Mouse (Mus musculus) adrenal gland (tissue): ENCODE measurements at regions not wholly inside any gene's neighbourhood (a gene's known extent, or its start where the extent isn't known, plus 50 kb on each side); places are given as distances from the start of the nearest gene placed in this dataset.

Source experiments
- intact Hi-C: fragments of 180-260 bp; cut with DNase I; formaldehyde crosslinking; loops from one replicate; pipeline ENCODE4 v1.15.1; 2025
- microRNA-seq, 2 experiments: library from miRNA; unstranded; fragments of <30 nt; microRNA quantifications; one replicate each; pipeline ENCODE4; 2019

DNA sequence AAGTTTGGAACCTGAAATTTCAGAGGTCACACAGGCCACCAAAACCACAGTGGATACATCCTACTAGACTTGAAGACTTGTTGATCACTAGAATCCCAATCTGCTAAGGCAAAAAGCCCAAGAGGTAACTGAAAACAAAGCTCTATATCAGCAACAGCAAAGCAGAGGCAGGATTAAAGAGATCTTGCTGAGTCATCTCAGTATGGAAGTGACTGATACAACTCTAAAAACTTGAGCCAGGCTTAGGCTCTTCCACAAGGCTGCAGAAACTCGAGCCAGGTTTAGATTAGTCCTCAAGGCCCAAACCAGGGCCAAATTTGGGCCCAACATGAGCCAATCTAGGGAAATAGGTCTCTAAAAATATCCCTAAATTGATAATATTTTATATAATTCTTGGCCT, 56.2 kb downstream of the Speer3 start:
- intact Hi-C loops = no loop called here

GRCm38 (mm10) chr5:13880236-13880635, 88.8 kb downstream of the Speer3 start:
- intact Hi-C loops = loop anchor here (5.0 kb wide), 1 partner anchor 48 kb away; no protein-coding TSS in a partner anchor

DNA sequence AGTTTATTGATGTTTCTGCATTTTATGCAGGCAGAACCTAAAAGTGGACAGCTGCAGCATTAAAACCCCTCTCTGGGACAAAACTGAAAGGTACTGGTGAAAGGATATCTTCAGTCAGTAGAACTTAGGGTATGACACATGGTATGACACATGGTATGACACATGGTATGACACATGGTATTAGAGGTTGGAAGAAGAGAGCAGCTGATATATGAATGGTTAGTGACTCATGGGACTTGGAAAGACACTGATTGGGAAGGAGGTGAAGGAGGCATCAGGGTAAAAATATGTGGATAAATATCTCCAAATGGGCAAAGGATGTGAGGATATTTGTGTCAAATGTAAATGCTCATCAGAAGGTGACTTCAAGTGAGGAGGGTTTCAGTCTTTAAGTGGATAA, 97.0 kb downstream of the Speer3 start:
- intact Hi-C loops = no loop called here

GRCm38 (mm10) chr5:13908257-13908656, 116.8 kb upstream of the Sema3e start:
- intact Hi-C loops = no loop called here

DNA sequence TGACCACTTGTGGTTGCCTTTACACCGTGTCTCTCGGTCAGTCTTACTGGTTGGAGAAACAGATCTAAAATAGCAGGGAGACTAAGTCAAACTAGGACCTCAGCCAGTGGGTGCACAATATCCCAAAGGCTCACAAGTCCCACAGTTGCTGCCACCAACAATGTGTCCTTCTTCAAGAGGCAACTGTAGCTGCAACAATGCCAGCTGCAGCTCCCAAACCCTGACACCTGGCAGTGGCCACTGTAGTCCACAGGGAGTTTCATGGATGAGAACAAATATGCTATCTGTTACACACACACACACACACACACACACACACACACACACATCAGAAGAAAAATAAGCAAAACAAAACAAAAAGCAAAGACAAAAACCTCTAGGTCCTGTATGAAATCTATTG, 107.7 kb upstream of the Sema3e start:
- intact Hi-C loops = no loop called here

- intact Hi-C loops = no loop called here
Observed at GRCm38 (mm10) chr5:13922295-13922694, 102.8 kb upstream of the Sema3e start.

DNA sequence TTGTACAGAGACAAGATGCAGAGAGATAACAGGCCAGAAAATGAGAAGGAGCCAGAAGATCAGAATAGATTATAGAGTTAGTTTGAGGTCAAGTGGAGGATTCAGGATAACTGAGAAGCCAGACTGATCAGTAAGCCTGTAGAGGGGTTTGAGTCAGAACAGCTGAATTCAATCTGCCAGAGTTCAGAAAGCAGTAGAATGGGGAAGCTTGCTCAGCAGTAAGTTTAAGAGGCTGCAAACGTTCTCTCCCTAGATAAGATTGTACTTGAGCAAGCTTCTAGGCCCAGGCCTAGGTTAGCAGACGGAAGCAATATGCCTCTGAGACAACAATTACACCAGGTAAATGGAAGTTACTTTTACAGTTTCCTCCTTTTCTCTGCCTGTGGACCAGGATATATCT, 94.1 kb upstream of the Sema3e start:
- intact Hi-C loops = no loop called here

- intact Hi-C loops = no loop called here
Observed at GRCm38 (mm10) chr5:13951346-13951745, 73.7 kb upstream of the Sema3e start.

DNA sequence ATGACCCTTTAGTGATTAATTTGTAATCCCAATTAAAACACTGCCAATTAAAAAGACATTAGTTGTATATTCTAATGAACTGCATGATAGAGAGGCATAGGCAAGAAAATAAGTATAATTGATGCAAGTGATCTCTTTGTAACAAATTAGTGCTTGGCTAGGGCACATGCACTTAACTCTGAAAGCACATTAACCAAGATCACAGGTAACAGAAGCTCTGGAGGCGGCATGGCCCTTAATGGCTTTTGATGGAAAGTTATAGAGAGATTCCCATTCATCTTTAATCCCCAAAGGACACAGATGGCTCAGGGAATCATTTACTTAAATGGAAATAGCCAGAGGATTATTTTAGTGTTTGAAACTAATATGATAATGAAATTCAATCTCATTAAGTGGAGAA, 69.5 kb upstream of the Sema3e start:
- intact Hi-C loops = no loop called here

GRCm38 (mm10) chr5:13959575-13959974, 65.5 kb upstream of the Sema3e start:
- intact Hi-C loops = no loop called here

DNA sequence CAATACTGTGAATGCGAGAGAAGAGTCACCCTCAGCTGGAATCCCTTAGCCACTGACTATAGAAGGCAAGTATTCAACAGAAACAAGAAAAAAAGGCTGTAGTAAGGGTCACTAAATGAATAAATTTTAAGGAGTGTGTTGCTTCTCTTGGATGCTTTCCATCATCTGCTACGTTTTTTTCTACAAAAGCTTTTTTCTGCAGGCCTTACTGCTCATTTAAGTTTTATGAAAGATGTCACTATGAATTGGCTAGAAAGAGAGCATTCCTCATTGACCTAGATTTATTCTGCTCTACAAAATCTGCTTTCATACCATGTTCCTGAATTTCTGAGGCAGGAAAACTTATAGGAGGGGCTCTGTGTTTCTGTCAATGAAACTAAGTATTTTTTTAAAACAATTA, 59.2 kb upstream of the Sema3e start:
- intact Hi-C loops = no loop called here

GRCm38 (mm10) chr5:13974664-13975063, 50.4 kb upstream of the Sema3e start:
- intact Hi-C loops = no loop called here

Small RNA genes in the stretch of these regions (microRNA-seq; reads per million reads assigned to microRNA genes)
- 0 reads per million in 2 experiments for gene Gm24054
